Mouse (Mus musculus) ZHBTc4 (cell line): ENCODE data around the gene Vwa3a.

ENCODE experiments used
- DNase-seq: peaks from one replicate; pipeline ENCODE4 v3.0.0-alpha.2; 2011; ENCODE audit warnings: low read depth, low spot score

Vwa3a gene

DNA sequence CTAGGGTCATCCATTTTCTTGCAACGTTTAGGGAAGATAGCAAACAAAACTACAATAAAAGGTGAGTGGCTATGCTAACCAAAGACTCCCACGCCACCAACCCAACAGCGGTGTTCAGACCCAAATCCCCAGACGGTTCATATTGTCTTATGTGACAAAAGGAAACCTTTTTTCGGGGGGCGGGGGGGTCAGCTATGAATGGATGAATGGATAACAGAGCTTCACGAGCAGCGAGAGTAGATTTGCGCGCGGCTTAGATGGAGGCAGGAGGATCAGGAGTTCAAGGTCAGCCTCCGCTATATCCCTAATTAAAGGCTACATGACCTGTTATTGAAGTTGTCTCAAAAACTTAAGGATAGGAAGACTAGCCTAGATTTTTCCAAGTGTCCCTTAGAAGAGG lies 97.2 kb downstream of the Vwa3a start:
- peak; percentile 39 for DNase-seq

GRCm38 (mm10) chr7:120838436-120839160 lies 99.5 kb downstream of the Vwa3a start:
- no peak for DNase-seq

GRCm38 (mm10) chr7:120839786-120840185 lies 100.7 kb downstream of the Vwa3a start:
- no peak for DNase-seq

- DNase-seq: peak; percentile 95
These were observed 103.4 kb downstream of the Vwa3a start, which contains the start of gene Eef2k for GRCm38 (mm10) chr7:120842345-120843036. Eef2k (plus strand) TSS chr7:120842831.

GRCm38 (mm10) chr7:120843037-120843621 lies 104.0 kb downstream of the Vwa3a start:
- peak; percentile 91 for DNase-seq

GRCm38 (mm10) chr7:120843852-120844435 lies 104.8 kb downstream of the Vwa3a start:
- DNase-seq: no peak

GRCm38 (mm10) chr7:120844689-120845088 lies 105.6 kb downstream of the Vwa3a start:
- DNase-seq: peak; percentile 59

DNA sequence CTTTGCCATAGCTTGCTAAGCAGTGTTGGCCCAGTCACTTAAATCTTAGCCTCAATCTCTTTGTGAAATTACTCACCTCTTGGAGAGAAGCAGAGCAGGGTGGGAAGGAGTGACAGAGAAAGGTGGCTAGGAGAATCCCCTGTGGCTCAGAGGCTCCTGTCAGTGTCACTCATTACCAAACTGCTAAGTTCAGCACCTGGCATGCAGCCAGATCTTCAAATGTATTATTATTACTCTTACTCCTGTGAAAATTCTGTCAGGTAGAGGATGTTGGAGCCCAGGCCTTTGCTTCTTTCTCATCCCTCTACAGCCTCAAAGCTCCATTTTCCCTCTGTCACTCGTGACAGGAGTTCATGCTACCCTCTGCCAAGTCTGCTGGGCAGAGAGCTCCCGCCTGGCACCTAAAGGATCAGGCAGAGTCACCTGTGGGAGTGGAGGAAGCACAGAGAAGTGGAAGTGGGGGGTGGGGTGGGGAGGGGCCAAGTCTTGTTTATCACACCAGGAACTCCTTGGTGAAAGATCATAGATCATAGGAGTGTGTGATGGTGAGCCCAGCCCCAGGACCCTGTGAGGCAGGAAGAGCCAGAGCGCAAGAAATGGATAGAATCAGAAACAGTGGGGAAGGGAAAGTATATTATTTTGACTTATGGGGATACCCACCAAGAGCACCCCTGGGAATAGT lies 109.9 kb downstream of the Vwa3a start:
- no peak for DNase-seq

DNA sequence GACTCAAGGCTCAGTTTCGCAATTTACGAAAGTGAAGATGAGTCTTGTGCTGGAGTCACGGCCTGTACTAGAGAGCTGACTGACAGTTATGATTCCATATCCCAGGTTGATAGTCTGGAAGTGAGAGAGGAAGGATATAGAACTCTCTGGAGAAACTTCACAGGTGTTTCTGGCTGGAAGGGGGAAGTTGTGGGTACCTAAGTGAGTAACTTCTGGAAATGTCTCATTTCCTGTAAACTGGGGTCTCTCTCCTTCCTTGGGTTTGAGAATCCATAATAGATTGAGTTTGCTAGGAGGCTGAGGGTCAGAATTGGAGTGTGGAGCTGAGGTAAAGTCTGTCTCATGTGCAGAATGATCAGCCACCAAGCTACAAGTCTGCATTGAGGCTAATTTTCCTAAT lies 111.0 kb downstream of the Vwa3a start:
- no peak for DNase-seq
